Mouse (Mus musculus) testis, adult 2 months (tissue): ENCODE data around the gene Onecut3. TPM values are rescaled to one million over a fixed set of nuclear protein-coding genes. Genes with fewer than 3 reads are reported as not detected.

Experiments used
- H3K27ac ChIP-seq: fragments of 200-500 bp; 2 replicates; pipeline ENCODE4 v1.5.1; 2012; ENCODE audit warnings: low read depth, low read length; ENCODE audit not compliant: control insufficient read depth, insufficient read depth
- H3K27me3 ChIP-seq: fragments of 200-500 bp; 2 replicates; pipeline ENCODE4 v1.6.1; 2012; ENCODE audit warnings: mild to moderate bottlenecking, low read length, moderate library complexity; ENCODE audit not compliant: control insufficient read depth, insufficient read depth
- H3K36me3 ChIP-seq: fragments of 200-500 bp; 2 replicates; pipeline ENCODE4 v1.6.1; 2012; ENCODE audit warnings: mild to moderate bottlenecking, low read length; ENCODE audit not compliant: control insufficient read depth, insufficient read depth
- H3K4me1 ChIP-seq: fragments of 200-500 bp; 2 replicates; pipeline ENCODE4 v1.6.1; 2012; ENCODE audit warnings: low read length; ENCODE audit not compliant: control insufficient read depth, insufficient read depth
- H3K4me3 ChIP-seq: fragments of 200-500 bp; 2 replicates; pipeline ENCODE4 v1.5.1; 2012; ENCODE audit warnings: low read depth, mild to moderate bottlenecking, low read length, moderate library complexity, mixed read lengths; ENCODE audit not compliant: control insufficient read depth
- CTCF ChIP-seq: fragments of 200-500 bp; IDR thresholded peaks from 2 replicates; pipeline ENCODE4 v1.5.1; 2012; ENCODE audit warnings: low read depth, mild to moderate bottlenecking, inconsistent platforms, low read length, moderate library complexity; ENCODE audit not compliant: control insufficient read depth, insufficient read depth, insufficient replicate concordance
- POLR2A ChIP-seq: fragments of 200-500 bp; IDR thresholded peaks from 2 replicates; pipeline ENCODE4 v1.6.1; 2012; ENCODE audit warnings: low read depth, mild to moderate bottlenecking, inconsistent platforms, low read length, moderate library complexity; ENCODE audit not compliant: control insufficient read depth
- polyA plus RNA-seq: library from polyadenylated mRNA; depleted of rRNA; stranded (reverse); fragments of >200 nt; gene quantifications from 2 replicates; pipeline ENCODE4 v1.2.3, GENCODE M21; 2012

Onecut3 gene
- polyA plus RNA-seq, 1 experiment, result 0.52 TPM

- peaks cover 4% of the 10 kb centered on the region for H3K36me3 ChIP-seq
- H3K27me3 ChIP-seq, result no peaks in the 10 kb centered on the region
- no peak overlapping the region for H3K4me3 ChIP-seq
- H3K4me1 ChIP-seq, result peaks cover 3% of the 10 kb centered on the region
- no peak for TF ChIP-seq POLR2A
- TF ChIP-seq CTCF, result peak; percentile 78; the same call in 1 of the 2 replicates
- H3K27ac ChIP-seq, result no peak overlapping the region
Measured at GRCm38 (mm10) chr10:80523299-80523698, 28.7 kb downstream of the Onecut3 start.

GRCm38 (mm10) chr10:80526172-80526571, 31.5 kb downstream of the Onecut3 start:
- no peak for TF ChIP-seq POLR2A
- TF ChIP-seq CTCF, result no peak
- H3K27ac ChIP-seq, result no peak overlapping the region
- H3K27me3 ChIP-seq, result no peaks in the 10 kb centered on the region
- H3K4me1 ChIP-seq, result peaks cover 3% of the 10 kb centered on the region
- no peak overlapping the region for H3K4me3 ChIP-seq
- peaks cover 4% of the 10 kb centered on the region for H3K36me3 ChIP-seq

- Histone ChIP-seq H3K27me3 (no peaks in the 10 kb centered on the region), H3K27ac (no peak overlapping the region), H3K4me3 (no peak overlapping the region), H3K4me1 (peaks cover 30% of the 10 kb centered on the region), H3K36me3 (no peaks in the 10 kb centered on the region)
- 0 out of 2 replicates have a peak, but pooled peaks have one; percentile 10 for TF ChIP-seq CTCF
- no peak for TF ChIP-seq POLR2A
Measured at GRCm38 (mm10) chr10:80532783-80533182, 38.1 kb downstream of the Onecut3 start.

- Histone ChIP-seq H3K27ac (no peak overlapping the region), H3K4me3 (no peak overlapping the region), H3K27me3 (no peaks in the 10 kb centered on the region), H3K4me1 (peaks cover 32% of the 10 kb centered on the region), H3K36me3 (no peaks in the 10 kb centered on the region)
- TF ChIP-seq POLR2A, result 0 out of 2 replicates have a peak, but pooled peaks have one; percentile 13
- TF ChIP-seq CTCF, result no peak
Measured at GRCm38 (mm10) chr10:80533704-80534103, 39.1 kb downstream of the Onecut3 start.

- no peaks in the 10 kb centered on the region for H3K27me3 ChIP-seq
- no peaks in the 10 kb centered on the region for H3K36me3 ChIP-seq
- no peak overlapping the region; the same call in 1 of the 2 replicates for H3K4me3 ChIP-seq
- H3K4me1 ChIP-seq, result peaks cover 36% of the 10 kb centered on the region
- TF ChIP-seq CTCF (no peak), POLR2A (no peak)
- no peak overlapping the region for H3K27ac ChIP-seq
Measured at GRCm38 (mm10) chr10:80535071-80535470, 40.4 kb downstream of the Onecut3 start.

- Histone ChIP-seq H3K27me3 (no peaks in the 10 kb centered on the region), H3K4me3 (peak overlapping the region; percentile 28), H3K36me3 (no peaks in the 10 kb centered on the region), H3K4me1 (peaks cover 36% of the 10 kb centered on the region), H3K27ac (no peak overlapping the region)
- TF ChIP-seq POLR2A (no peak), CTCF (no peak)
Measured at GRCm38 (mm10) chr10:80535711-80536110, 41.1 kb downstream of the Onecut3 start.

- peaks cover 36% of the 10 kb centered on the region for H3K4me1 ChIP-seq
- peak overlapping the region; percentile 93 for H3K4me3 ChIP-seq
- no peak for TF ChIP-seq POLR2A
- no peak for TF ChIP-seq CTCF
- no peaks in the 10 kb centered on the region for H3K27me3 ChIP-seq
- no peak overlapping the region; the same call in 1 of the 2 replicates for H3K27ac ChIP-seq
- H3K36me3 ChIP-seq, result peaks cover 2% of the 10 kb centered on the region; the same call in 1 of the 2 replicates
Measured at GRCm38 (mm10) chr10:80538180-80538579, 43.5 kb downstream of the Onecut3 start.
